Mouse (Mus musculus) mature B cell (primary cell): ENCODE data around the gene Spns2.
"Not testable (repeated sequence)": the region's sequence is repeated elsewhere in the genome, so short reads cannot be mapped to it uniquely, and the experiment has no call there.

ENCODE experiments used
- in situ Hi-C: fragments of 300-500 bp; cut with MboI; formaldehyde crosslinking; loops from 2 replicates; pipeline ENCODE4 v1.14.3; 2019

Gene Spns2

DNA sequence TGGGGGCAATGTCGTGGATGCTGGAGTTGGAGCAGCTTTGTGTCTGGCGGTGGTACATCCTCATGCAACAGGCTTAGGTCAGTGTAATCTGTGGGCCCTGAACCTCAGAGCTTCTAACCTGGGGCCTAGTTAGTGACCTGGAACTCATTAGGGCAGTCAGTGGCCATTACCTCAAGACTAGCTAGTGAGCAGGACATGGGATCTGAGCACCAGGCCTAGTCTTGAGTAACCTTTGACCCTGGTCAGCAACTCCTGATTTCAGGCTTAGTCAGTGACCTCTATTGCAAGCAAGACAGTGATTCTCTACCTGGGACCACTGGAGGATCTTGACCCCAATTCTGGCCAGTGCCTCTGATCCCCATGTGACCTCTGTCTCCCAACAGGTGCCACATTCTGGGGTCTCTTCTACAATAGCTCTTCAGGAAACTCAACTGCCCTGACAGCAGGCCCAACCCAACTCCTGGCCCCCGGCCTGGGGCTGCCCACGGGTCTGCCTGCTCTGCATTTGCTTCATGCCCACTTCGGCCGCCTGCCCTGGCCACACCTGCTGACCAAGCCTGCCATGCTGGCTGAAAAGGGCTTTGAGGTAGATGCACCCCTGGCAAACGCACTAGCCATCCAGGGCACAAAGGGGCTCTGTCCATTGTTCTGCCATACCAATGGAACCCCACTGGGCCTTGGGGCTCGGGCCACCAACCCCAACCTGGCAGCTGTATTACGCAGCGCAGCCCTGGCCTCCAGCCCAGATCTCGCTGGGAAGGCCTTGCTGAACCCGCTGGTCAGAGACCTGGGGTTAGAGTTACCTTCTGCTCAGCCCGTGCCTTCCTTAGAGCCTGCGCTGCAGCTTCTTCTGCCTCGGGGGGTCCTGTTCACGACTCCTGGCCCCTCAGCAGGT lies 52.7 kb downstream of the Spns2 start:
- in situ Hi-C loops = no loop called here

DNA sequence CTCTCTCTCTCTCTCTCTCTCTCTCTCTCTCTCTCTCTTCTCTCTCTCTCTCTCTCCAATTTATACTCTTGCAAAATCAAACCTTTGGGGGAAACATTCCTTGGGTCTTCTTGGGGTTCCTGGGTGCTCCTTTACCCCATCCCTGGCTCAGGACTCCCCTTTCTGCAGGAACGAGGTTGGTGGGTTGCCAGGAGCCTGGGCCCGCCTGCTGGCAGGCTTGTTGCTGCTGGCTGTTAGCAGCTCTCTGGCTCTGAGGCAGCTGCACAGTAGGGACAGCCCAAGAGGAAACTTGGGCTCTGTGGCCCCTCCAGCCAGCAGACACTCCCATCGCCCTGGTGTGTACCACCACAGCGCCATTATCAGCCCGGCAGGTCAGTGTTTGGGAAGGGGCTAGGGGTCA lies 53.4 kb downstream of the Spns2 start:
- in situ Hi-C loops = no loop called here

DNA sequence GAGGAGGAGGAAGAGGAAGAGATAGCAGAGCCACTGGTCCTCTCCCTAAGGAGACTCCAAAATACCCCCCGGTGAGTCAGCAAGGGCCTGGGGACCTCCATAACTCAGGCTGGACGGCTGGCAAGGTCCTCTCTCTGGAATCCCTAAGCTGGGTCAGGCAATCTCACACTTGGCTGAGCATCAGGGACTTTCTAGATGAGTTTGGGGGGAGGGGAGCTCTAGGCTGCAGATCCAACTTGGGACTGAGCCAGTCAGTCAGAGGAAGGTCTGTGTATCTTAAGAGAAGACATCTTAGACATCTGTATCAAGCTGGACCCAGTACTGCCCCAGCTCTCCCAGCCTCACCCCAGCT lies 54.0 kb downstream of the Spns2 start:
- in situ Hi-C loops = no loop called here

DNA sequence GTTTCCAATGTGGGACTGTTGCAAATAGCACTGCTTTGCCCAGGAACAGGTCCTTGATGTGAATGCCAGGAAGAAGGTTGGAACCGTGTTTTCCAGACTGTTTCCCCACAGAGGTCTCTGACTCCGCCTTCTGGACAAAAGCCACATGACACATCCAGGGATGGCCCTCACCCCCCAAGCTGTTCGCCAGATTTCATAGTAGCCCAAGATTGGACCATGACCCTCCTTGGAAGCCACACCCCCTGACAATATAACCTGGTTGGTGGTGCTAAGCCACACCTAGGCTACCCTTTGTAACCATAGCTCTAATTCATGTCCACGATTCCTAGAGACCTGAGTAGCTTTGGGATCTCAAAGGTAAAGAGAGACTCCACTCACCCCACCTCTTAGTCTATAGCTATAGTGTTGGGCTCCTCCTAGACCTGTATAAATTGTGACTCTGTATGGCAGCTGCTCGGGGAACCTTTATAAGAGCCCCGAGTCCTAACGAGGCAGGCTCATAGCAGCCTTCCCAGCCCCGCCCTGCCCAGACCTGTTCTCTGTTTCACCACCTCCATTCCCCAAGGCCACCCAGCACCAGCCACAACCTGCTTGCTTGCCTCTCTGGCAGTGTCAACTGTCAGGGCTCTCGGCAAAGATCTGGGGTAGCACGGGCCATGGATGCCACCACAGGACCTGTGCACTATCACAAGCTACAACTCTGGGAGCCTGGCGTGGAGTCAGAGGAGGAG lies 54.6 kb downstream of the Spns2 start, which contains the start of gene Ggt6:
TSS of gene Ggt6 (plus strand) at position 564 of the 731 bp plus-strand sequence.
- in situ Hi-C loops = no loop called here

DNA sequence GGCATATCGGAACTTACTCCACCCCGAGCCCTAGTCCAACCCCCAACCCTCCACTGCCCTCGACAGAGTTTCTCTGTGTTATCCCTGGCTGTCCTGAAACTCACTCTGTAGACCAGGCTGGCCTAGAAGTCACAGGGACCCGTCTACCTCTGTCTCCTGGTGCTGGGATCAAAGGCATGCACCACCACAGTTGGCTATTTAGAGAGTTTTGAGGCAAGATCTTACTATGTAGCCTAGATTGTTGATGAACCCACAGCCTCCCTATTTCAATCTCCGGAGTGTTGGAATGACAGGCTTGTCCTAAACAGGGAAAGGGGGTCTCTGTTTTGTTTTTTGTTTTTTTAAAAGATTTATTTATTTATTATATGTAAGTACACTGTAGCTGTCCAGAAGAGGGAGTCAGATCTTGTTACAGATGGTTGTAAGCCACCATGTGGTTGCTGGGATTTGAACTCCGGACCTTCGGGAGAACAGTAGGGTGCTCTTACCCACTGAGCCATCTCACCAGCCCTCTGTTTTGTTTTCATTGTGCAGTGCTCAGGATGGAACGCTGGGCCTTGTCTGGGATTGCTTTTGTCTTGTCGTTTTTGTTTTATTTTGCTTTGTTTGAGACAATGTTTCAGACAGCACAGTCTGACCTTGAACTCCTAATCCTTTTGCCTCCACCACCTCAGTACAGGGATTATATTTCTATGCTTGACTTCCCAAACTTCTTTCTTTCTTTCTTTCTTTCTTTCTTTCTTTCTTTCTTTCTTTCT lies 59.2 kb downstream of the Spns2 start:
- in situ Hi-C loops = not testable (repeated sequence)

DNA sequence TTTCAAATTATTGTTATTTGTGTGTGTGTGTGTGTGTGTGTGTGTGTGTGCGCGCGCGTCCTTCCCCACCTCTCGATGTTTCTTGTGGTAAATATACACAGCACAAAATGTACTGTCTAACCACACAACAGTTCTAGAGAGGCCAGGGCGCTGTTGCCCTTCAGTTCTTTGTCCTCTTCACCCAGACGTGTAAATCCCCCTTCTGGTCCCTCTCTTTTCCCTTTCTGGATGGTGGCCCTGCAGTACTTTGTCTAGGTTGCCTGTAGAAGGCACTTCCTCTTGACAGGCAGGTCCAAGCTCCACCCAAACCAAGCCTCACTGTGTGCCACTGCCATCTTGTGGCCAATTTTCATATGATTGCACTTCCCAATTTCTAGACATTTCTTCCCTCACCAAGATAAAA lies 60.4 kb downstream of the Spns2 start:
- in situ Hi-C loops = no loop called here

DNA sequence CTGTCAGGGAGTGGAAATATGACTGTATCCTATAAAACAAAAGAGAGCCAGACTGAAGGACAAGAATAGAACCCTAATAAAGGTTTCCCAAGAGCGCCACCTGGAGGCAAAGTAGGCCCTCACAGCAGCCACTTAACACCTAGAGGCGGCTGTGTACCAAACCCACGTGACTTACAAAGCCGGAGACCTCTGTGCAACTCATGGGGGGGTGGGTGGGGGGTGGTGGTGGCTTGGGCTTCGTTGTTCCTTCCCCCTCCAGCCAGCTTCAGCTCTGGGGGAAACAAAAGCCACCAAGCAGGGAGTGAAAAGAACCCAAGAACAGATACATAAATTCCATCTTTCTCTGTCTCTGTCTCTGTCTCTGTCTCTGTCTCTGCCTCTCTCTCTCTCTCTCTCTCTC lies 61.0 kb downstream of the Spns2 start:
- in situ Hi-C loops = no loop called here

DNA sequence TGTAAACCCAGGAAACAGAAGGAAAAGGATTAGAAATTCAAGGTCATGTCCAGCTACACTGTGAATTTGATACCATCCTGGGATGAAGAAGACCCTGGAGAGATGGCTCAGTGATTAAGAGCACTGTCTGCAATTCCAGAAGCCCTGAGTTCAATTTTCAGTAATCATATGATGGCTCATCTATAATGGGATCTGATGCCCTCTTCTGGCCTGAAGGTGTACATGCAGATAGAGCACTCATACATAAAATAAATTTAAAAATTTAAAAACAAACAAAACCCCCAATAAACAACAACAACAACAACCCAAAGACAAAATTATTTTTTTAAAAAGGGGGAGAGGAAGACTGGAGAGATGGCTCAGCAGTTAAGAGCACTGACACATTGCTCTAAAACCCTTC lies 62.8 kb downstream of the Spns2 start:
- in situ Hi-C loops = no loop called here

DNA sequence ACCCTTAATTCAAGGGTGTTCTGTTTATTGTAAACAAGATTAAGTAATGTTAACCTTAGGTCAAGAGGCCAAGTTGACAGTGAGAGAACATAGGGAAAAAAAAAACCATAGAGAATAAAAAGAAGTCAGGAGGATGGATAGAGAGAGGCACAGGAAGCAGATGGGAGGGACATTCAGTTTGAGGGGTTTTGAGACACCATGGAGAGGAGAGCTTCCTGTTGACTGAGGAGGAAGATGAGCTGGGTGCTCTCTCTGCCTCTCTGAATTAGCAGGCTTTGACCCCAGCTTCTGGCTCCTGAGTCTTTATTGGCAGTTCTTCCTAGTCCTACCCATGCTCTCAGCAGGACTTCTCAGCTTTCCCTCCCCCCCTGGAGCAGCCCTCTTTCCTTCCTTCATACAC lies 64.5 kb downstream of the Spns2 start:
- in situ Hi-C loops = no loop called here

DNA sequence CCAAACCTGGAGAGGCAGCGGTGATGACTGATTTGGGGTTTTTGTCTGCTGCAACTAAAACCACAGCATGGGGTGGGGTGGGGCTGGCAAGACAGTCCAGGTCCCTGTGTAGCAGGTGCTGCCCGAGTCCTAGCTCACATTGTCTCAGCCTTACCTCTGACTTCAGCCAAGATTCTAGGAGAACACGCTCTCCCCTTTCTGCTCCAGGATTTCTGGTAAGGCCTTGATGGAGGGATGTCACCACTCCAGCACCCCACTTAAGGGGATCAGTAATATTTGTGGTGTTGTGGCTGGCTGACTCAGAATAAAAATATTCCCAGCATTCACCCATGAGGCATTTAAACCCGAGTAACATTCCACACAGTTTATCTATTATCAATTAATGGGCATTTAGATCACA lies 66.0 kb downstream of the Spns2 start:
- in situ Hi-C loops = no loop called here

DNA sequence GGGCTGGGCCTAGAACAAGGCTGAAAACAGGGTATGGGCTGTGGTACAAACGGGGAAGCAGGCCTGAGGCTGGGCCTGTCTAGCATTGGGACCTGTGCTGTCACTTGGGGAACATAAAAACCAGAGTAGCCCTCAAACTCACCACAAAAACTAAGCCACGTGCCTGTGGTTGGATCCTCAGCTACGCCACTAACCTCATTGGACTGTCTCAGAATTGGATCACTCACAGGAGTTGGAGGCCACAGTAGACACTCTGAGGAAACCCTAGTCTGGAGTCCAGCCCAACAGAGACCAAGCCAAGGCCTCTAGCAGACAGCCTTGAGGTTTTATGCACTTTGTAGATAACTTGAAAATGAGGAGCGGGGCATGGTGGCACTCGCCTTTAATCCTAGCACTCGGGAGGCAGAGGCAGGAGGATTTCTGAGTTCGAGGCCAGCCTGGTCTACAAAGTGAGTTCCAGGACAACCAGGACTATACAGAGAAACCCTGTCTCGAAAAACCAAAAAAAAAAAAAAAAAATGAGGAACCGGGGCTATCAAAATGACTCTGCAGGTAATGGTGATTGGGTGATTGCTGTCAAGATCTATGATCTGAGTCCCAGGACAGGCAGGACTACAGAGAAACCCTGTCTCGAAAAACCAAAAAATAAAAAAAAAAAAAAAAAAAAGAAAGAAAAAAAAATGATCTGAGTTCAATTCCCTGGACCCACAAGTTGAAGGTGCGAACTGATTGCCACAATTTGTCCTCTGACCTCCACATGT lies 68.0 kb downstream of the Spns2 start:
- in situ Hi-C loops = no loop called here

DNA sequence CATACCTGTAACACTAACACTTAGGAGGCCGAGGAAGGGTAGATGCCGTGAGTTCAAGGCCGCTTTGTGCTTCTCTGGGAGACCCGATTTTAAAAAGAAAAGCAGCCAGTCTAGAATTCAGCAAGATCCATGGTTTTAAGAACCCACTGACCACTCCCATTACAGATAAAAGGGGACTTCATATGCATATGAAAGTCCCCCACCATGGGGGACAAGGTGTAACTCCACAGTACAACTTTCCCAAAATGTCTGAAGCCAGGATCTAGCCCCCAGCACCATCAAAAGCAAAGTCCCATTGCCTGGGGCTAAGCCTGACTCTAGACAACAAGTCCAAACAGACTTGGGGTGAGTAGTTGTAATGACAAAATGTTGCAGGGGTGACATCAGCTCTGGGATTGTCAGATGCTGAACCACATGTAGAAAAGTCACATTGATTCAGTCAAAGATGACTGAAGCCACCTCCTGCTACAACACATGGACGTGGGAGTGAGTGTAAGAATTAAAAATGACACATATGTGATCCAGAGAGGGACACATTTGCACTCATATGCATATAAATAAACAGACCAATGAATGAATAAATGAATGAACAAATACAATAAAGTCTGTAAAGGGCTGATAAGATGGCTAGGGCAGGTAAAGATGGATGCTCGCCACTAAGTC lies 69.1 kb downstream of the Spns2 start:
- in situ Hi-C loops = no loop called here

DNA sequence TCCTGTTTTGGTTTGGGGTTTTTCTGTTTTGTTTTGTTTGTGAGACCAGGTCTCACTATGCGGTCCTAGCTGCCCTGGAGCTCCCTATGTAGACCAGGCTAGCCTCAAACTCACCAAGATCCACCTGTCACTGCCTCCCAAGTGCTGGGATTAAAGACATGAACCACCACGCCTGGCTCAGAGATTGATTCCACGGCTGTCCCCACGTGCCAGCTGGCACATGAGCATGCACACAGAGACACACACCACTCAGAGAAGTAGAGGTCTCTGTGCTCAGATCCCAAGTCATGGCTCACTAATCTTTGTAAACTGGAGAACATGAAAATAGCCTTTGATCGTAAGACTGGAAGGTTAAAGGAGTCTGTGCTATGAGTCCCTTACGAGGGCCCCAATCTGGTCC lies 70.7 kb downstream of the Spns2 start:
- in situ Hi-C loops = no loop called here

DNA sequence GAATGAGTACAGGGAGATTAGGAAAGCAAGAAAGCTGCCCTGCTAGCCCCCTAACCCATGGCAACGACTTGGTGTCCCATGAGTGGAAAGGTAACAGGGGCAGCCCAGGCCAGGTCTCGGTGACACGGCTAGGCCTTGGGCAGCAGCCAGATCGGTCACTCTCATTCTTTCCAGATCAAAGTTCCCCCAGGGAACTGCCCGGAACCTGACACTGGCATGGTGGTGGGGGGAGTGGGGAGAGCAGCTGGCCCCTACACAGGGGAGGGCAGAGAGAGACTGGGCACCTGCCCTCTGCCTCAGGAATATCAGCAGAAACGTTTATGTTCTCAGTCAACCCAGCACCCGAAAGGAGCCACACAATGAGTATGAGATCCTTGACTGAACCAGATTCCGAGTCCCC lies 71.5 kb downstream of the Spns2 start:
- in situ Hi-C loops = no loop called here

DNA sequence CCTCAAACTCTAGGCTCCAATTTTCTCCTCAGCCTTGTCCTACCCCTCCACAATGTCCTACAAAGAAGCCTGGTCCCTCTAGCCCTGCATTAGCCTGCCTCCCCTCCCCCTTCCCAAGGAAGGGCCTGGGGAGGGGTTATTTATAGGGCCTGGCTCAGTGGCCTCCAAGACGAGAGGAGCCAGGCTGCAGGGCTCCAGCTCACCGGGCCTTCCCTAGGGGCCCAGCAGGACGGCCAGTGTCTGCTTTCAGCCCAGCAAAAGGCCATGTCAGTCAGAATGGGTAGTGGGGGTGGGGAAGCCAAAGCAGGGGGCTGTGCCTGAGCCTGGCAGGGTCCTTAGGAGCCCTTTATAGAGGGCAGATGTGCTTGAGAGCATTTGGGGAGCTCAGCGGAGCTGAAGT lies 72.3 kb downstream of the Spns2 start:
- in situ Hi-C loops = no loop called here

DNA sequence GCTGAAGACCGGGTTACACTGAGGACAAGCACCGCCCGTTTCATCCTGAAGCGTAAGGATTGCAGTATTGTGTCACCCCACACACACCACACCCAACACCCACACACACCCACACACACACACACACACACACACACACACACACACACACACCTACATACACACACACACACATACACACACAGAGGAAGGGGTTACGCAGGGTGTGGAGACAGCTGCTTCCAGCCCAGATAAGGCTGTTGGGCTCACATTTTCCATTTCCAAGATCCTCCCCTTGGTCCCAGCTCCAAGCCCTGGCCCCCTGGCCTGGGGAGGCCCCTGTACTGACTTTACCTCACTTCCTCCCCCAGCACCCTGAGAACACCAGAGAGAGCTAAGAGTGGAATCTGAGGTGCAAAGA lies 73.0 kb downstream of the Spns2 start:
- in situ Hi-C loops = no loop called here

DNA sequence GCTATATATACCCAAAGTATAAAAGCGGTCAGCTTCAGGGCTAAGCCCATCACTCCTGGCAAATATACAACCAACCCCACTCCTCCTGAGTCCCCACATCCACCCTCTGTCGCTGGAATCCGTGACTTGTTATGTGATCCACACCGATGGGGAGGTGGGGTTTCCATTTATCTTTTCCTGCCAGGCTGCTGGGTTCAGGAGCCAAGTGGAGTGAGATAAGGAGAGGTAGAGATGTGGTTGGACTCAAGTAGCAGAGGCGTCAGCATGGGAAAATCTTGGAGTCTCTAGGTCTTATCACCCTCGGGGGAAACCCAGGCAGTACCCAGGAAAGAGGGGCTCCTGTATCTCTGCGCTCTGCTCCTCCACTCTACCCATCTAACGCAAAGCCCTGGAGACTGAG lies 74.5 kb downstream of the Spns2 start:
- in situ Hi-C loops = no loop called here

DNA sequence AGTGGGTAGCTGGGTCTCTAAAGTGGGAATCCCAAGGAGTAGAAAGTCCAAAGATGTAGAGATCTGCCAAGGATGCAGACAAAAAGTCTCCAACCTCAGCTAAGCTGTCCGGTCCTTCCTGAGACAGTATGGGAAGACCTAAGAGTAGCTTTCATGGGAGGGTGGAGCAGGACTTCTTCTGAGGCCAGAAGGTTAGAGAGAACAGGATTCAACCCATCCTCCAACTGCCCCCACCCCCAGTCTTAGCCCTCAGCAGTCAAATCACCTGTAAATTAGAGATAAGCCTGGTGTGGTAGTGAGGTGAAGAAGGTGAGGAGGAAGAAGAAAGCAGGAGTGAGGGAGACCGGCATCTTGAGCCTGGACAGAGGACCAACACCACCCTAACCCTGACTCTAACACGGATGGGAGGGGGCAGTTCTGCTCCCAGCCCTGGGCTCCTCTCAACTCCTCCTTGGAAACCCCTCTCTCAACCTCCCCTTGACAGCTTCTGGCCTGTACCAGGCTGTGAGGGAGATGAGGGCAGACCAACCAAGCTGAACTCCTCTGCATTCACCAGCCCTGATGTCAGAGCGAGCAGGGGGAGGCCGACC lies 76.0 kb downstream of the Spns2 start:
- in situ Hi-C loops = no loop called here

DNA sequence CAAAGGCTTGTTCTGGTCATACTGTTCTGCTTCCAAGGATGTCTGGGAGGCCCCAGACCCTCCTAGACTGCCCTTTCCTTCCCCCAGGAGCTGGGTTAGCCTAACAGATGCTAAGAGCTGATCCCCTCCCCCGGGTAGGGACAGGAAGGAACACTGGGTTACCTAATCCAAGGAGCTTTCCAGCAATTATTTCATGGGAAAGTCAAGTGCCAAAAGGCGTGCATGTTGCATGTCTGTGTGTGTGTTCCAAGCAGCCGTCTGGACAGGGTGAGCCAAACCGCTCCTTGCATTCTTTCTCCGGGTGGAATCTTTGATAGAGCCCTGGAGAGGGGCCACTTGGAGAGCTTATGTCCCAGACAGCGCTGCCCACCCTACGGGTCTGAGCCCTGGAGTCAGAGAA lies 76.7 kb downstream of the Spns2 start:
- in situ Hi-C loops = no loop called here

DNA sequence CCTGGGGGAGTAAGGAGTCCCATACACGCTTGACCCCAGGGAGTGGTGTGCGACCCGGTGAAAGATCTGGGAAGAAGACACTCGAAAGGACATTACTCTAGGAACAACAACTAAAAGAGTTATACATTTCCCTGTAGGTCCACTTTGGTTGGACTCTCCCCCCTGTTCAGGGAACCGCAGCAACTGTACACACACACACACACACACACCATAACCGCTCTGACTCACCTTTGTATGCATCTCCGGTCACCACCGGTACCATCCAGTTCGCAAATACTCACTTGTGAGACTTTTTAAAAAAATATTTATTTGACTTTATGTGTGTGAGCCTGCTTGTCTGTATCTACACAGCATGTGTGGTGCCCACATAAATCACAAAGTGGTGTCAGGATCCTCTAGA lies 77.8 kb downstream of the Spns2 start:
- in situ Hi-C loops = no loop called here
